Mouse (Mus musculus): ENCODE measurements around the gene Gpsm1.

Gene Gpsm1

DNA sequence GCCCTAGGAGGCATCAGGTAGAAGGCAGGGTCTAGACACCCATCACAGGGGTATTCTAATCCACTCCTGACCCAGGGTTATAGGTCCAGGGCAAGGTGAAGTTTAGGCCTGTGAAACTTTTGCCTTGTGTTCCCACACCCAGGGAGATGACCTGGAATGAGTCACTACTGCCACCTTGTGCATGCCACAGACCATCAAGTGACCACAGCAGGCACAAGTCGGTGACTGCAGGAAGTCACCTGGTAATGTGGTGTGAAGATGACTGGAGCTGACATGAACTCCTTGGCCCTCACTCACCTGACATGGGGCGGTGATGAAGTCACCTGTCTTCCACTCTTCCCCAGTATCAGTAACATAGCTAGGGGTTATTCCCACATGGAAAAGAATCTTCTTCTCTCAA lies 2.5 kb upstream of the Gpsm1 start:
- no peak for DNase-seq (ENCODE audit: low spot score)

DNA sequence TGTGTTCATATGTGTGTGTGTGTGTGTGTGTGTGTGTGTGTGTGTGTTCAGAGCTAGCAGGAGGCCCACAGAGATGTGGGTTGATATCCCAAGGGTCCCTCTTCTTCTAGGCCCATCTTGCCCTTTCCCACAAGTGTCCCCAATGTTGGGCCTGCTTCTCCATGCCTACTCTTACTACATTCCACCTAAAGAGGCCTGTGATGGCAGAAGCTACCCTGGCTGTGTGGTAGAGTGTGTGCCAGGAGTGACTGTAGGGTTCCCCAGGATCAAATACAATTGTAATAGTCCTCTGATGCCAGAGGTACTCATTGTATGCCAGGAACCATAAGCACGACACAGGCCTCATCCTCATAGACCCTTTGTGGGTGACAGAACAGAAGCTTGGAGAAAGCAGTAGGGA lies 1.9 kb upstream of the Gpsm1 start:
- no peak for DNase-seq (ENCODE audit: low spot score)

DNA sequence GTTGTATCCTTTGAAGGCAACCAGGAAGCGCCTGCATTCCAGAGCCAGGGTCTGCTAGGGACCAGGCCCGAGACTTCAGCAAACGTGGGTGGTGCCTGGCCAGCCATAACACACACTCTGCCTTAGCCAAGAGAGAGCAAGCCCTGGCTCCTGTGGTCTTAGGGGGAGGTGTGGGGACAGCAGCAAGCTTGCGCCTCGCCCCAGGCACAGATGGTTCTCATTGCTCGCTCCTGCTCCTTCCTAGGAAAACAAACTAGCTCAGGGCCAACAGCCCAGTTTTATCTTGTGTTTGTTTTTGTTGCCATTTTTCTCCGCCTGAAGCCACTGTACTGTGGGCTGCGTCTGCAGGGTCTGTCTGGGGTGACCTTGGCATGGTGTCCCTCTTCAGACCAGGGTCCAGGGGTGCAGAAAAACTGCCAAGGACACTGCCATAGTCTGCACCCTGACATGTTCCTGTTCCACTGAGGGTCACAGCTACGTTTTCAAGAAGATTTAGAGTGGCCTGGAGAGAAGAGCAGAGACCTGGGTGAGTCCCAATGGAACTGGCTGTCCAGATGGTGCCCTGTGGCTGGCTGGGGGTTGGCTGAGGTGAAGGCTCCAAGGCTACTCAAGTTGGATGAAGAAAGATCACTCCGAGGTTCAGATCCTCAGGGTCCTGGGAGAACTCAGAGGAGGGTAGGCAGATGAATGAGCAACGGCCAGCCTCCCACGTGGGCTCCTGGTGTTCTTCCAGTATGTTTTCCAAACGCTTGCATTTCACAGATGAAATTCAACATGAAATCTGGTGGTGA lies 839 bp upstream of the Gpsm1 start:
- DNase-seq (ENCODE audit: low spot score): peak; percentile 38

DNA sequence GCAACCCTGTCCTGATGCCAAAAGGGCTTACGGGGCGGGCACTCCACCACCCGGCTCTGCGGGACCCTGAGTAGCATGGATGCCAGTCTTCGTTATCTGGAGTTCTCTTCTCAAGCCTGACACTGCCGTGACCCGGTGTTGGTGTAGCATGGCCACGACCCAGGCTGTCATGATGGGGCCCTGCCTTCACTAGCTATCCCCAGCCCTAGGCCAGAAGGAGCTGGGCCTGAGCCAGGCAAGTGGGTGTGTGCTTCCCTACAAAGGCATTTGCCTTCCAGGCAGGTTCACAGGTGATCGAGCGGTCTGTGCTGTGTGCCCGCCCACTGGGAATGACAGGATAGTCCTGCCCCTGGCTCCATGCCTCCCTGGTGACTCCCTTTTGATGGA lies 603 bp downstream of the Gpsm1 start:
- DNase-seq (ENCODE audit: low spot score): peak; percentile 38

DNA sequence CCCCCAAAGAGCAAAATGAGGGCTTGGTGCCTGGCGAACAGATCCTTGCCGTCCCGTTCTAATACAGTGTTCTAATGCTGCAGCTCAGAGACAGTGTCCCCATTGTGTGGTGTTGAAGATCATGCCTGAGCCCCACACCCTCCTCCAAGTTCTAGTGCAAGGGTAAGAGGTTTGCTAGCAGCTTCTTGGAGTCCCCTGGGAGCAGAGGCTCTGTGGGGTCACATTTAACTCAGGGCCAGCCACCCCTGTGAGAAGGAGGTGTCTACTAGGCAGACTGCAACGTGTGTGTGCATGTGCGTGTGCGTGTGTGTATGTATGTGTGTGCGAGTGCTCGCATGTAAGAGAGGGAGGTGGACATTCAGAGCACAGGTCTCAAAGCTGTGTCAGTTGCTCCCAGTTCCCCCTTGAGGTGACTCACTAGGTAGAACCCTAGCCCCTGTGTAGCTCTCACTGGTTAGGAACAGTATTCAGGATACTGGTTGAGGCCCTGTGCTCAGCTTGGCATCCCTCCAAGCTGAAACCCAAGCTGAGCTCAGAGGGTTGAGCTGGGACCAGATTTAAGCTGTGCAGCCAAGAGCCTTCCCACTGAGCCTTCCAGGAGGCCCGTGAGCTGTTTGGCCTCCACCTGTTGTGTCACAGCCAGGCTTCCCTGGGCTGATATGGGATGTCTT lies 1.4 kb downstream of the Gpsm1 start:
- no peak for DNase-seq (ENCODE audit: low spot score)

DNA sequence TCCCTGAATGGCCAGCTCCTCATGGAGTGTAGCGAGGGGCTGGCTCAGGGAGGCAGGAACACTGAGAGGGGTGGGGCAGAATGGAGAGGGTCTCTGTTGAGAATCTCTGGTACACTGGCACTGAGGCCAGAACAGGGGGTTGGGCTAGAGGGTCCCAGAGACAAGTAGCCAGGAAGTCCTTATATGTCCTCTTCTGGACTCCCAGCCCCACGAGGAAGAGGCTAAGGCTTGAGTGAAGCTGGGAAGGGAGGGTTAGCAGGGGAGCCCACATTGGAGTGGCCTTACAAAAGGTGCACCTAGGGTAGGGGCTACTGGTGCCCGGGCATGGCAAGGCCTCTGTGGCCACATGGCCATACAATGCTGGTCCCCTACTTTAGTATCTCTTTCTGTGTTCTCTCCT lies 2.1 kb downstream of the Gpsm1 start:
- DNase-seq (ENCODE audit: low spot score): no peak

DNA sequence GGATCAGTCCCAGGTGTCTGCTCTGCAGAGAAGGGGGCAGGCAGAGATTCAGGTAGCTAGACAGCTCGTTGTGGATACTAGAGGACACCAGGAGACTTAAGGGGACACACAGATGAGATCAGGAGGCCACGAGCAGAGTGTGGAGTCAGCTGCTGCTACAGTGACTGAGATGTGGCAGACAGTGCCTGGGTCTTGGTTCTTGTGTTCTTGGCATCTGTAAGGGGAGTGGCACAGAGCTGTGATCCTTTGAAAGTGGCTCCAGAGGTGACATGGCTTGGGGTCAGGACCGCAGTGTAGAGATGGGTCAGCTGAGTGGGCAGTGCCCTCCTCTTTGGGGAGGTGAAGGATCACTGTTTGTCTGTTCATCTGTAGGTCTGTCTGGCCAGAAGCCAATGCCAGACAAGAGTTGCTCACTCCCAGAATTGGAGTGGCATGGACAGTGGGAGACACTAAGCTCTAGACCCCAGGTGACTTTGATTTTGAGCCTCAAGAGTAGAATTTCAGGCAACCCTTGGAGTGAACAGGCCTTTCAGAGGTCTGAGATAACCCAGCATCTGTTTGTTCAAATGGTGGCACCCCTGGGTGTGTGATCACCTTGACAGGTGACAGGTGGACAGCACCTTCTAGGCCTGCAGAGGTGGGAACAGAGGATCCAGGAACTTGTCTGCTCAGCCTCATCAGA lies 2.8 kb downstream of the Gpsm1 start:
- DNase-seq (ENCODE audit: low spot score): no peak

DNA sequence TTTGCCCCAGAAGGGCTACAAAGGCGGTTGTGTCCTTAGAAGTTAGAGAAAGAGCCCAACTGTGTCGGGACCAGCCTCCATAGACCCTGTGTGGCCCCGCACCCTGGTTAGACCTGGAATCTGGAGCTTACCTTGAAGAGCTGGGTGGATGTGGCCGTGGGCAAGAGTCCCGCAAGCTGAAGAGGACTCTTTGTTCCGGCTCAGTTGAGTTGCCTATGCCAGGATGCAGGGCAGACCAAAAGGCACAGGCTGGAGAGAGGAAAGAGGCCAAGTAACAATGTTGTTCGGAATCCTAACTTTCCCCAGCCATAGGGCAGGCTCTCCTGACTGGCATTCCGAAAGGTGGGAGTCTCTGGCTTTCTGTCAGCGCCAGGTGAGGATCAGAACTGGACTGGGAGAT lies 3.8 kb downstream of the Gpsm1 start:
- DNase-seq (ENCODE audit: low spot score): no peak

DNA sequence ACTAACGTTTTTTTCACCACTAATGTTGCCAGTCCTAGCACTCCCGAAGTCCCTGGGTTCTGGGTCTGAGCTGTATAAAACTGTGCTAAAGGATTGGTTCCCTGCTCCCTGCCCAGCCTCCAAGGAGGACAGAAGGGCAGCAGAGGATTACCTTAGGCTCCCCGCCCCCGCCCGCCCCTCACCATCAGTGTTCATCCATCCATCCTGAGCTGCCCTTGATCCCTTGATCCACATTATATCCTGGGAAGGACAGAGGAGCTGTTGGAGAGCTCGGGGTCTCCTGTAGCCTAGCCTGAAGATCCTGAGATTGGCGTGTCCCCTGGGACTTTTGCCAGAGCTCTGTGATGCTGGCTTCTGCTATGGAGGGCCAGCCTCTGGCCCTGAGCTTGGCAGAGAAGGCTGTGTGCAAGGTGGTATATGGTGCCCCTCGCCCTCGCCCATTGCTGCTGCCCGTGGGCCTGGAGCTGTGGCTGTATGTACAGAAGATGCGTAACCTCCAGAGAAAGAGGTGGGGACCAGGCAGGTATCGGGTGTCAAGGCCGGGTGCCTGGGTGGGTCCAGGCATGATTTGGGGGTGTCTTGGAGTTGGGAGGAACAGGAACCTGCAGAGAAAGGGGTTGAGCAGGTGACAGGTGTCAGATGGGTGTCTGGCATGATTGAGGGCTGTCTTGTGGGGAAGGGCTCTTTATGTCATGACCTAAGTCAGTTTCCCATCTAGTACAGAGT lies 4.4 kb downstream of the Gpsm1 start:
- no peak for DNase-seq (ENCODE audit: low spot score)

DNA sequence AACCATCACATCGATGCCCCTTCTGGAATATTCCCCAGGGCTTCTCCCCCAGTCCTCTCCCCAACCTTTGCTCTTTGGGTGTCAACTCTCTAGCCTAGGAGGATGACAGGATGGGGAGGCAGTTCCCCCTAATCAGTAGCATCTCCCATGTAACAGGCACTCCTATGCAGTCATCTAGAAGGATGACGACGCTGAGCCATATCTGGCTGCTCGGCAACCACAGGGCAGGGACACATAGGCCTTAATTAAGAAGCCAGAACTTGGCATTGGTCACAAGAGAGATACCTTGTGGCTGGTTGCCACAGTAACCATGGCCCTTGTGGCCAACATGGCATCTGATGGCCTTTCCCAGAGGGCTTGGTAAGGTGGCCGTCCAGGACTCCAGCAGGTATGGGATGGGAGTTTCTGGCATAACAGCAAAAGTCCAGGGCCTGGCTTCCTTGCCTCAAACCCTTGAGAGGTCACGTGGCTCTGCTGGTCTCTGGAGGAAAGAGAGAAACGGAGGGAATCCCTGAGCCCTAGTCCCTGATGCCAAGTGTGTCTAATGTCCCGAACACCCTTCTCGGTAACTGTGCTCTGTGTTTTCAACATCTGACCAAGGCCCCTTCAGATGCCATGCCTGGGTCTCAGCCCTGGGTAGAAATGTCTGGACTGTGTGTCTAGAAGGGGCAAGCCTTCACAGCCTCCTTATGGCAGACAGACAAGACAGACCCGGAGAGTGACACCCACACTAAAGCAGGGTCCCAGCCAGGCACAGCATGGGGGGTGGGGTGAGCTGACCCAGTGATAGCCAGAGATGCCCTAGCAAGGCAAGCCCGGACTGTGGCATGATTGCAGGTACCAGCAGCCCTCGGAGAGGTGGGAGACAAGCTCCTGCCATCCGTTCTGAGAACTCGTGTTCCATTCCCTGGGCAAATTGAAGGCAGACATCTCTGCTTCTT lies 5.2 kb downstream of the Gpsm1 start:
- DNase-seq (ENCODE audit: low spot score): no peak

DNA sequence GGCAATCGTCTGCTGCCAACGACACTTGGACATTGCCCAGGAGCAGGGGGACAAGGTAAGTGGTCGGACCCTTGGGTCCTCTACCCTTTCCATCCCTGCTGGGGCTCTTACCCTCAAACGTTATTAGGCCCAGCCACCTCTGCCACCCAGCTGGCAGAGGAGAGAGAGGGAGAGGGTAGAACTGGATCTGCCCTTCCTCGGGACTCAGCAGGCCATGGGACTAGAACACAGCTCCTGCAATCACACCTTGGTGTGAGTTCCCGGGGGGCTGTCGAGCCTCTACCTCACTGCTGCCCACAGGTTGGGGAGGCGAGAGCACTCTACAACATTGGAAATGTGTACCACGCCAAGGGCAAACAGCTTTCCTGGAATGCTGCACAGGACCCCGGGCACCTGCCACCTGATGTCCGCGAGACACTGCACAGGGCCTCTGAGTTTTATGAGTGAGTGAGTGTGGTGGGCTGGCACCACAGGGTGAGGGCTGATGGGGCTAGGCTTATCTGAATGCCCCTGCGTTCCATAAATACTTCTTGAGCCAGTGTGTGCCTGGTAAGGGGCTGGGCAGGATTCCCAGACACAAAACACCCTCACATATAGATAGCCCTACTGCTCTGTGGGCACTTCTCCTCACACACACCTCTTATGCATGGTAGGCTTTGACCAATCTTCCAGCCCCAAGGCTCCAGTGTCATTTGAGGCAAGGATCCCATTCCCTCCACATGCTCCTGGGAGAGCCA lies 8.4 kb downstream of the Gpsm1 start:
- DNase-seq (ENCODE audit: low spot score): no peak

DNA sequence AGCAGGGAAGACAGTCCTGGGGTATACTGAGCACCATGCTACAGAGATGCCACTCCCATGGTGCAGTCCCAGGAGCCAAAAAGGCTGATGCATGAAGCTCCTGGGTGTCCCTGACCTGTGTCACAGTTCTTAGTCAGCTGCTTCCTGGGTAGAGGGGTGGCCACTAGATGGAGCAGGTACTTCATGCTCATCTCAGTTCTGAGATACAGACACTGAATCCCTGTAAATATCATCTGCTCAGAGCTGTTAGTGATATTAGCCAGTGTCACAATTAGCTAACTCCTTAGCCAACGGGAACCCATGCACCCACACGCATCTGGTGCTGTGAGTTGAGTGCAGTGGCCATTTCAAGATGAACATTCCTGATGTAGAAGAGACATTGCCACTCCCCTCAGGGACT lies 9.6 kb downstream of the Gpsm1 start:
- no peak for DNase-seq (ENCODE audit: low spot score)

DNA sequence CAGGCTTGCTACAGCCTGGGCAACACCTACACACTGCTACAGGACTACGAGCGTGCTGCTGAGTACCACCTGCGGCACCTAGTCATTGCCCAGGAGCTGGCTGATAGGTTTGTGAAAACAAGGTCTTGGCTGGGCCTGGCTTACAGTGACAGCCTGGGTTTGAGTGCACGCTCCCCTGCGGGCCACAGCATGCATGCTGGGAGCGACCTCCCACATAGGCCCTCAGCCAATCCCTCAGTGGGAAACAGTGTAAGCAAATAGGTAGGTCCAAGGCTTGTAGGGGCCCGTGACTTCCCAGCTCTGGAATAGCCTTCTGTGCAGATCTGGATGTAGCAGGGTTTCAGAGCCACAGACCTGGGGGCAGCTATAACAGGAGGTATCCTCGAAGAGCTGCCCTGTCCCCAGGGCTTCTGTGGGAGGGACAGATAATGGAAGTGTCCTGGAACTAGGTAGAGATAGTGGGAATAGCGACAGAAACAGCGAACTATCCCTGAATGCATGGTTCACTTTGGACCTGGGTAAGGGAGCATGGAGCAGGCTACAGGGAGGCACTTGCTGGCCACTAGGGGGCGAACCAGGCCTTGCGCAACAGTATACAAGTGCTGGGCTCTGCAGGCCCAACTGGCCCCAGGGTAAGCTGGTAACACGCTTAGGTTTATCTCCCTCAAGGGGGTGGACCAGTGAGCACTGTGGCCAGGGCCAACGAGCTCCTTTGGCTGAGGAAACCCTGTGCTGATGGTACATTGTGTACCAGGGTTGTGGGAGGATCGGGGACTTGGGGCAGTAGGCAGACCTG lies 10.3 kb downstream of the Gpsm1 start:
- DNase-seq (ENCODE audit: low spot score): peak; percentile 53

DNA sequence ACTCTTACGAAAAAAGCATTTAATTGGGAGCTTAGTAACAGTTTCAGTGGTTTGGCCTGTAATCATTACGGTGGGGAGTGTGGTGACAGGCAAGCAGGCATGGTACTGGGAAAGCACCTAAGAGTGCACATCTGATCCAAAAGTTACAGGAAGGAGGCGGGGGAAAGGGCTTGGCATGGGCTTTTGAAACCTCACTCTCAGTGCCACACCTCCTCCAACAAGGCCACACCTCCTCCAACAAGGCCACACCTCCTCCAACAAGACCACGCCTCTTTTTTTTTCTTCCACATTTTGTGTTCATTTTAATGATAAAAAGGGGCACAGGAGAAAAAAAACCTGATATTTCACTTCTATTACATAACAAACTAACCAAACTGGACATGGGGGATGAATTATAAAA lies 12.5 kb downstream of the Gpsm1 start:
- DNase-seq (ENCODE audit: low spot score): no peak

DNA sequence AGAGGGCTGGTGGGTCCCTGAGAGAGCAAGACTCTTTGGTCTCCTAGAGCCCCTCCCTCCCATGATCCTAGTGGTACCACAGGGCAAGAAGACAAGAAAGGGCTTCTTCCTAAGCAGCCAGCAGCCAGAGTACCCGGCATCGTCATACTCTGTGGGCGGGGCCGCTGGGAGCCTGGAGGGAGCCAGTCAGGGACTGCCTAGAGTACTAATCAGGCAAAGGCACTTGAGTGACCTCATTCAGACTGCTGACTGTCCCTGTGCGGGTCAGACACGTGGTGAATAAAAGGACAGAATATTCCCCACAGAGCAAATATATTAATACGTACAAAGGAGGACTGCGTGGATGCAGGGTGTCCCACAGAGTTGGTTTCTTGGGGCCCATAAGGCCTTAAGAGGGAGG lies 14.1 kb downstream of the Gpsm1 start:
- no peak for DNase-seq (ENCODE audit: low spot score)

DNA sequence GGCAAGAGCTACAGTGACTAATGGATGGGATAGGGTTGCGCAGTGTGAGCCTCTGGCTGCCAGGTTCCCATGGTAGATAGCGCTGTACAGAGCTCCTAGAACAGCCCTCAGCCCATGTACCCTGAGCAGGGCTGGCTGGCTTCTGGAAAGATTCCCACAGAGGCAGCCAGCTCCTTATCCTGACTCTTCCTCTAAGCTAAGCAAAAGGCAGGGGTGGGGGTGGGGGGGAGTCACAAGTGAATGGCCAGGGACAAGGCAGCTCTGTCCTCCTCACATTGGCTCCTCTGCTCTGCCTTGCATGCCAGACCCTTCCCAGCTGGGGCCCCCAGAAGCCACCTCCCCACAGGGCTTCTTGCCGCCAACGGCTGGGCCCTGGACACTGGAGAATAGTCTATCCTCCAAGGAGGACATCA lies 14.7 kb downstream of the Gpsm1 start:
- DNase-seq (ENCODE audit: low spot score): no peak

DNA sequence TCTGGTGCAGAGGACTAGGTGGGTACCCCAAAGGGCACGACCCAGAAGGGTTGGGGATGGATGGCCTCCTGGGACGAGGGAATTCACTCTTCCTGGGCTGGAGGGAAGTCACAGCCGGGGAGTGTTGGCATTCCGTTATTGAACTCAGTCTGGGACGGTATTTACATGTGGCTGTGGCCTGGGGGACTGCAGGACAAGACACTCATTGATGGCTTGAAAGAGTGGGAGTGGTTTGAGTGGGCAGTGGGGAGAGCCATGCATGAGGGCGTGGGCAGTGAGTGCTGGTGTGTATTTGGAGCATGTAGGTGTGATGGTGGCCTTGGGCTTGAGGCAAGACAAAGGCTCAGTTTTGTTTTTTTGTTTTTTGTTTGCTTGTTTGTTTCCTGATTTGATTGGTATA lies 15.4 kb downstream of the Gpsm1 start:
- DNase-seq (ENCODE audit: low spot score): no peak

DNA sequence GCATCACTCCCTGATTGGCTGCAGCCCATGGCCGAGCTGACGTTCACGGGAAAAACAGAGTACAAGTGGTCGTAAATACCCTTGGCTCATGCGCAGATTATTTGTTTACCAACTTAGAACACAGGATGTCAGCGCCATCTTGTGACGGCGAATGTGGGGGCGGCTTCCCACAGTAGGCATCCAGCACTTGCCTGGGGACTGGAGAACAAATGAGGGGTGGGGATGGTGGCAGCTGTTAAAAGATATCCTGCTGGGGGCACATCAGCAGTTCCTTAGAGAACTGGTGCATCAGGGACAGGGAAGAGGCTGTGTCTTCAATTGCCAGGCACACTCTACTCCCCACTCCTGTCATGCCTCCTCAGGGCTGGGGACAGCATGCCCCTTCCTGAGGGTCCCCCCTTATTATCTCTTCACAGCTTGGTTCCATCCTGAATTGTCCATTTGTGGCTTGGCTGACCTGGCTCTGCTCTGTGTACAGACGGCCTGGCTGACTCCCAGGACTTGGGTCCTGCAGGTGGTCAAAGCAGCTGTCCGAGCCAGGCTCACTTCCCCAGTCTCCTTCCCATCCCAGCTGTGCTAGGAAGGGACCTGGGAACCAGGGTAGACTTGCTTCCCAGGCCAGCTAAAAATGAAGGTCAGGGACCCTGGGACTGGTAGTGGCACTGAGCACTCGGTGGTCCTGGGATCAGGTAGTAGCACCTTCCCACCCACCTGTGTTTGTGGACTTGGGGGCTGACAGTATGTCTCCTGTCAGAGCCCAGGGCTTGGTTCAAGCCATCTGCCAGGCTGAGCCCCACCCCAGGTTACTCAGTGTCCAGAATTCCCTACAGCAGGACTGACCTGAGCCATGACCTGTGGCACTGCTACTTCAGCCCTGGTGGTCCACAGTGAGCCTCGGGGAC lies 23.2 kb downstream of the Gpsm1 start:
- DNase-seq (ENCODE audit: low spot score): no peak

DNA sequence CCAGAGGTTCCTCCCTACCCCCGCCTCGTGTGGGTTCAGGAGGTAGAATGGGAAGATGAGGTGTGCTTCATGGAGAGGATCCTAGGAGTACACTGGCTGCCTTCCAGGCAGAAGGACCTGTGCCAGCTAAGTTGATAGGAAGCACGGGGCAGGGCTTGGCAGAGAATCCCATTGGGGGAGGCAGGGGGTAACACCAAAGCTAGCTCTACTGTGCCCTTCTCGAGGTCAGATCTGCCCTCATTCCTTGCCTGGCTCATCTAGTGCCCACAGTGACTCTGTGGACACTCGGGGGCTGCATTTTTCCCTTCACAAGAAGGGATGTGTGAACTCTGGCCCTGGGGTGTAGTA lies 23.9 kb downstream of the Gpsm1 start:
- no peak for DNase-seq (ENCODE audit: low spot score)
